ENCODE assay signal across 8 mouse cellular contexts in genomic region chr14:74309451-74309850, GRCm38 (mm10).
DNase-seq lines count a peak whose midpoint lies in the region; ATAC-seq and TF ChIP-seq lines count a peak whose summit lies in the region.
"Not testable (repeated sequence)": the region's sequence is repeated elsewhere in the genome, so short reads cannot be mapped to it uniquely, and the experiment has no call there.

No protein-coding gene starts in this region.

- WGBS in embryonic facial prominence, embryonic 14.5 days, result 50% methylated on average over 2 of the region's 2 CpGs
- WGBS in forebrain, embryonic 14.5 days, result 88% methylated on average over 2 of the region's 2 CpGs
- WGBS in kidney, postnatal 0 days, result 71% methylated on average over 2 of the region's 2 CpGs

- TF ChIP-seq POLR2A in embryonic fibroblast, embryonic 13.5 days (IDR thresholded peaks at IDR 0.05; ENCODE audit: low read depth, low read length), result not testable (repeated sequence)

- not testable (repeated sequence) for H3K4me3 ChIP-seq in brown adipose tissue, adult 24 weeks (ENCODE audit: insufficient read depth, low read depth, low read length); embryonic facial prominence, embryonic 14.5 days (ENCODE audit: low read depth, low read length); embryonic fibroblast, embryonic 13.5 days (ENCODE audit: insufficient read depth, low read length); forebrain, embryonic 14.5 days (ENCODE audit: low read depth, low read length); kidney, postnatal 0 days (replicated peaks; ENCODE audit: low read depth, low read length)

- TF ChIP-seq CTCF in embryonic fibroblast, embryonic 13.5 days (IDR thresholded peaks at IDR 0.05; ENCODE audit: borderline replicate concordance, insufficient read depth, low read length); kidney, postnatal 0 days (IDR thresholded peaks at IDR 0.05; ENCODE audit: low read depth): not testable (repeated sequence)

- DNase-seq in 3T3-L1 (ENCODE audit: low read depth, low spot score) (peak; percentile 33), NIH3T3 (ENCODE audit: low read depth) (peak; percentile 47)
- peak; percentile 56 for DNase-seq in embryonic facial prominence, embryonic 14.5 days (ENCODE audit: low spot score)
- peak; percentile 13 for DNase-seq in forebrain, embryonic 14.5 days (ENCODE audit: low spot score)
- DNase-seq in kidney, postnatal 0 days (ENCODE audit: low spot score), result peak; percentile 47
- DNase-seq in skeletal muscle tissue, adult 2 months (ENCODE audit: low read depth, low spot score), result peak; percentile 13

- H3K9me3 ChIP-seq in embryonic facial prominence, embryonic 14.5 days (ENCODE audit: control insufficient read depth, low read length); forebrain, embryonic 14.5 days (replicated peaks; ENCODE audit: control insufficient read depth, low read length); kidney, postnatal 0 days (replicated peaks; ENCODE audit: low read length): not testable (repeated sequence)

- H3K27ac ChIP-seq in brown adipose tissue, adult 24 weeks (replicated peaks; ENCODE audit: low read depth, low read length), result peak overlapping the region; percentile 39; the same call in 1 of the 2 replicates
- not testable (repeated sequence) for H3K27ac ChIP-seq in embryonic facial prominence, embryonic 14.5 days (replicated peaks; ENCODE audit: low read depth, low read length); forebrain, embryonic 14.5 days (ENCODE audit: low read depth, low read length); kidney, postnatal 0 days
- peak overlapping the region; percentile 92 for H3K27ac ChIP-seq in embryonic fibroblast, embryonic 13.5 days (ENCODE audit: insufficient read depth, low read length)

- not testable (repeated sequence) for H3K9ac ChIP-seq in embryonic facial prominence, embryonic 14.5 days (ENCODE audit: low read depth, low read length); forebrain, embryonic 14.5 days (ENCODE audit: low read length); kidney, postnatal 0 days (ENCODE audit: low read depth, low read length)

- not testable (repeated sequence) for ATAC-seq in embryonic facial prominence, embryonic 14.5 days (ENCODE audit: low read depth); forebrain, embryonic 14.5 days; kidney, postnatal 0 days (replicated peaks; ENCODE audit: low FRiP score, low read depth)

- H3K36me3 ChIP-seq in embryonic facial prominence, embryonic 14.5 days (ENCODE audit: control insufficient read depth, insufficient read depth, low read length); forebrain, embryonic 14.5 days (ENCODE audit: control insufficient read depth, insufficient read depth, low read length); kidney, postnatal 0 days (ENCODE audit: insufficient read depth, low read length): not testable (repeated sequence)

- not testable (repeated sequence) for H3K4me1 ChIP-seq in brown adipose tissue, adult 24 weeks (ENCODE audit: control insufficient read depth, insufficient read depth, insufficient read length, low read length); embryonic facial prominence, embryonic 14.5 days (ENCODE audit: control insufficient read depth, insufficient read depth, low read length); embryonic fibroblast, embryonic 13.5 days (ENCODE audit: control insufficient read depth, insufficient read depth, low read length); forebrain, embryonic 14.5 days (ENCODE audit: control insufficient read depth, insufficient read depth, low read length); kidney, postnatal 0 days (replicated peaks; ENCODE audit: insufficient read depth, low read length)

- H3K27me3 ChIP-seq in embryonic facial prominence, embryonic 14.5 days (replicated peaks; ENCODE audit: control insufficient read depth, insufficient read depth, low read length); forebrain, embryonic 14.5 days (replicated peaks; ENCODE audit: control insufficient read depth, insufficient read depth, low read length); kidney, postnatal 0 days (ENCODE audit: insufficient read depth, low read length): not testable (repeated sequence)

- H3K4me2 ChIP-seq in embryonic facial prominence, embryonic 14.5 days (ENCODE audit: low read depth, low read length); forebrain, embryonic 14.5 days (ENCODE audit: low read length); kidney, postnatal 0 days (ENCODE audit: low read length): not testable (repeated sequence)
